17 mouse cellular contexts compared by ENCODE assay signal in genomic region chr9:97992131-97992530, GRCm38 (mm10). TPM values are rescaled to one million over a fixed set of nuclear protein-coding genes. Genes with fewer than 3 reads are reported as not detected.
DNase-seq lines count a peak whose midpoint lies in the region; ATAC-seq and TF ChIP-seq lines count a peak whose summit lies in the region.
"Had no signal": no experiment of that assay in that cellular context is flagged by ENCODE, and none has a peak within 500 bp of the region (broad histone marks: within the 10 kb centered on the region; RNA-seq: fewer than 3 reads in every experiment).

No protein-coding gene starts in this region.

- intact Hi-C loops in left cerebral cortex, postnatal 4 days (cut with DNase I), result no loop called here
- intact Hi-C loops in left cerebral cortex, postnatal 25 days (cut with DNase I), result no loop called here

- H3K27ac ChIP-seq in forebrain, postnatal 0 days (ENCODE audit: low read depth, low read length), result no peak overlapping the region
- H3K27ac ChIP-seq in kidney, embryonic 16.5 days (ENCODE audit: low read length), result no peak overlapping the region
- H3K27ac ChIP-seq: hindbrain, embryonic 15.5 days; limb, embryonic 15.5 days had no signal

- H3K4me1 ChIP-seq in forebrain, postnatal 0 days (ENCODE audit: insufficient read depth), result peaks cover 4% of the 10 kb centered on the region; the same call in 1 of the 2 replicates
- no peaks in the 10 kb centered on the region for H3K4me1 ChIP-seq in kidney, embryonic 16.5 days (ENCODE audit: insufficient read depth, low read length)
- H3K4me1 ChIP-seq: limb, embryonic 15.5 days had no signal

- 28% methylated on average over 4 of the region's 4 CpGs for WGBS in forebrain, postnatal 0 days
- WGBS in kidney, embryonic 16.5 days, result 70% methylated on average over 4 of the region's 4 CpGs

- no peak for TF ChIP-seq CTCF in forebrain, postnatal 0 days (IDR thresholded peaks at IDR 0.05; ENCODE audit: low read depth)

- no peaks in the 10 kb centered on the region for H3K9me3 ChIP-seq in forebrain, postnatal 0 days (ENCODE audit: low read length)
- H3K9me3 ChIP-seq in kidney, embryonic 16.5 days (ENCODE audit: low read length), result no peaks in the 10 kb centered on the region
- H3K9me3 ChIP-seq: hindbrain, embryonic 15.5 days; limb, embryonic 15.5 days had no signal

- no peak overlapping the region for H3K4me3 ChIP-seq in forebrain, postnatal 0 days (ENCODE audit: low read depth, low read length)
- H3K4me3 ChIP-seq in kidney, embryonic 16.5 days (ENCODE audit: low read length), result no peak overlapping the region
- H3K4me3 ChIP-seq: hindbrain, embryonic 15.5 days; limb, embryonic 15.5 days; myocyte had no signal

- no peak for ATAC-seq in forebrain, postnatal 0 days
- no peak for ATAC-seq in kidney, embryonic 16.5 days (ENCODE audit: low FRiP score, low TSS enrichment)

- DNase-seq in adrenal gland, postnatal 10 days, result peak; percentile 54
- DNase-seq in adrenal gland, adult 8-10 months, result no peak
- DNase-seq in left cerebral cortex, postnatal 4 days, result peak; percentile 76
- no peak for DNase-seq in left cerebral cortex, postnatal 25 days (ENCODE audit: low spot score in 2 of 2)
- peak; percentile 23 for DNase-seq in cerebellum, adult 8-10 months
- DNase-seq in forebrain, postnatal 0 days, result peak; percentile 54
- no peak for DNase-seq in kidney, postnatal 36 days
- DNase-seq: kidney, adult 18-20 months; kidney, postnatal 4 days; lung, adult 2 months; thymus, postnatal 14 days had no signal

- no peak overlapping the region for H3K4me2 ChIP-seq in forebrain, postnatal 0 days (ENCODE audit: low read depth)
- H3K4me2 ChIP-seq in kidney, embryonic 16.5 days (replicated peaks; ENCODE audit: low read depth, low read length), result no peak overlapping the region
- H3K4me2 ChIP-seq: hindbrain, embryonic 15.5 days; limb, embryonic 15.5 days had no signal

- no peaks in the 10 kb centered on the region for H3K36me3 ChIP-seq in forebrain, postnatal 0 days (ENCODE audit: insufficient read depth)
- H3K36me3 ChIP-seq in kidney, embryonic 16.5 days (ENCODE audit: insufficient read depth, low read length), result no peaks in the 10 kb centered on the region
- H3K36me3 ChIP-seq: hindbrain, embryonic 15.5 days; limb, embryonic 15.5 days had no signal

- no peaks in the 10 kb centered on the region for H3K27me3 ChIP-seq in forebrain, postnatal 0 days (ENCODE audit: insufficient read depth, low read length)
- no peaks in the 10 kb centered on the region for H3K27me3 ChIP-seq in kidney, embryonic 16.5 days (ENCODE audit: insufficient read depth, low read length)
- H3K27me3 ChIP-seq: hindbrain, embryonic 15.5 days; limb, embryonic 15.5 days had no signal

- H3K9ac ChIP-seq in forebrain, postnatal 0 days, result no peak overlapping the region
- H3K9ac ChIP-seq in kidney, embryonic 16.5 days (replicated peaks; ENCODE audit: low read length), result no peak overlapping the region
- H3K9ac ChIP-seq: hindbrain, embryonic 15.5 days; limb, embryonic 15.5 days had no signal

RNA-seq across cellular contexts. Expression of gene Clstn2, which starts 40.9 kb away (rescaled TPM):
- total RNA-seq in adrenal gland, postnatal 10 days (2021), result 1 to 10 TPM; 3.4 to 3.8 TPM
- total RNA-seq in adrenal gland, adult 8-10 months (2022), result 1 to 10 TPM; 4.9 to 7.1 (median 5.9) TPM
- 100 to 1,000 TPM in 1 of 2 experiments, 10 to 100 TPM in 1; 99.9 to 101 TPM for total RNA-seq in left cerebral cortex, postnatal 4 days (2021)
- 10 to 100 TPM; 80.1 to 80.6 TPM for total RNA-seq in left cerebral cortex, postnatal 25 days (2021)
- 55.9 and 58.7 TPM in 2 replicates for total RNA-seq in forebrain, postnatal 0 days (2014; rRNA removed)
- polyA plus RNA-seq in forebrain, postnatal 0 days (2015; fragmentation: Nextera tagmentation; extraction: Ambion mirVana), result 12.1 and 13.0 TPM in 2 replicates
- 1.3 and 1.5 TPM in 2 replicates for polyA plus RNA-seq in kidney, embryonic 16.5 days (2015; fragmentation: Nextera tagmentation; extraction: Ambion mirVana)
- total RNA-seq: granulocyte monocyte progenitor cell, adult 5-6 weeks; megakaryocyte-erythroid progenitor cell, adult 5-6 weeks had no signal

Comparison
In these comparisons a context has a peak if more than half of its experiments do, and no peak if none do; other contexts are left out.
1. DNase-seq: peak in adrenal gland, postnatal 10 days (single experiment), left cerebral cortex, postnatal 4 days (single experiment), cerebellum, adult 8-10 months (single experiment) and forebrain, postnatal 0 days (single experiment); none in adrenal gland, adult 8-10 months (single experiment), left cerebral cortex, postnatal 25 days (0 of 2) and kidney, postnatal 36 days (0 of 2).